Mouse (Mus musculus): ENCODE results near the gene Sacm1l. TPM values are rescaled to one million over a fixed set of nuclear protein-coding genes. Genes with fewer than 3 reads are reported as not detected.

Gene Sacm1l
- total RNA-seq, 2 experiments from 2014 or later, result 44.6 to 47.0 TPM

DNA sequence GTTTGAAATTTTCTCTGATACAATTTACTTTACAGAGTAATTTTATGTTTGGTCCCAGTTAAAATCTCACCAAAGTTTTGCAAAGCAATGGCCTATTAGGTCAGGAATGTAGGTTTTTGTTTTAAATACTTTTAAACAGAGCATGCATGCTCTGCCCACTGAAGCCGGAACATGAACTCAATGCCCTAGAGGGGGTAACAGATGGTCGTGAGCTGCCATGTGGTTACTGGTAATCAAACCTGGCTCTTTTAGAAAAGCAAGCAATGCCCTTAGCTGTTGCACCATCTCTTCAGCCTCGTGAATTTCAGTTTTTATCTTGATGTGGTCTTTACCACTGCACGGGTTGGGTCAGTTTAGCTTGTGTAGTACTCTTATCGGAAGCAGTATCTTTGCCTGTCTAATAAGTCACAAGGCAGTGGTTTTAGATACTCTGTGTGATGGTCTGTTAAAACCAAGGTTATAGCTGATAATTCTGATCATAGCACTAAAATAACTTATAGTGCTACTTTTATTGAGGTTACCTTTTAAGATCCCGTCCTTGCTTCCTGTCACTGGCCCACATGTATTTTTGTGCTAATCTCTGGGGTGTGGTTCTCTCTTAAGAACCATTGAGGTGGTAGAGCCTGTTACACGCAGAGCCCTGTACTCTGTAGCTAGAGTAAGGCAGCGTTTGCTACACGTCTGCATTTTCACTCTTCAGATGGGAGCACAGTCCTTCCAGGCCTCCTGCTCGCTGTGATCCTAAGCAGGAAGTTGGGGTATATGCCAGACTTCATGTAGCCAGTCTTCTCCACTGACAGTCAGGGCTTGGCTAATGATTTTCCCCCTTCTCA lies 48.0 kb downstream of the Sacm1l start:
- no peak for DNase-seq

DNA sequence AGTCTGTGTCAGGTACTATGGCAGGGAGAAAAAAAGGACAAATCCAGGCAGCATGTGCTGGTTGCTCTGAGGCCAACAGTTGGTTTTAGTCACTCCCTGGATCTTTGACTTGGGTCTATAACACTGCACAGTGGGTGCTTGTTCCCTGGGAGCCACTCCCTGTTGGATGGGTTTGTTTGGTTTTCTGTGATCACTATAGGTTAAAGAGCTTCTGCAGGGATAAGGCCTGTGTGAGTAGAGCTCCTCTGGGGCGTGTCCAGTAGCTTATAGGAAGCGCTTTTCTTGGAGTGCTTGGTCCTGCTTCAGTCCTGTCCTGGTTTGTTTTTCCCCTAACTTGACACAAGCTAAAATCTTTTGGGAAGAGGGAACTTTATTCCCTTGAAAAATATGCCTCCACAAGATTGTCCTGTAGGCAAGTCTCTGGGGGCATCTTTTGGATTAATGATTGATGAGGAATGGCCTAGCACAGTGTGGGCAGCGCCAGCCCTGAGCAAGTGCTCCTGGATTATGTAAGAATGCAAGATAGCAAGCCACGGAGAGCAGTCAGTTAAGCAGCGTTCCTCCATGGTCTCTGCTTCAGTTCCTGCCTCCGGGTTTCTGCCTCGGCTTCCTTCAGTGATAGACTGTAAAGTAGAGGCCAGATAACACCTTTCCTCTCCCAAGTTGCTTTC lies 59.8 kb downstream of the Sacm1l start:
- DNase-seq, result no peak

DNA sequence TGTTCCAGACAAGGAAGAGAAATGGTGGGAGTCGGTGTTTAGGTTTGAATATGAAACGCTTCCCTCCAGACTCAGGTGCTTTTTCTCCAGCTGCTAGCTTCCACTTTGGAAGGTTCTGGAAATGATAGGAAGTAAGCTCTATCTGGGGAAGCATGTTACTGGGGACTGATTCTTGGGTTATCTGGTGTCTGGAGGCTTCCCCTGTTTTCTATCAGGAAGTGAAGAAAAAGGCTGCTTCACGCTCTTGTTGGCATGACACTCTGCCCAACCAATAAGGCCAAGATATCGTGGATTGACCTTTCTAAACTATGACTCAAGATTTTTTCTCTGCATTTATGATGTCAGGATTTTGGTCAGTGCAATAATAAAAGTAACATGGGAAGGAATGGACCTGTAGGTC lies 65.6 kb downstream of the Sacm1l start:
- no peak for DNase-seq

DNA sequence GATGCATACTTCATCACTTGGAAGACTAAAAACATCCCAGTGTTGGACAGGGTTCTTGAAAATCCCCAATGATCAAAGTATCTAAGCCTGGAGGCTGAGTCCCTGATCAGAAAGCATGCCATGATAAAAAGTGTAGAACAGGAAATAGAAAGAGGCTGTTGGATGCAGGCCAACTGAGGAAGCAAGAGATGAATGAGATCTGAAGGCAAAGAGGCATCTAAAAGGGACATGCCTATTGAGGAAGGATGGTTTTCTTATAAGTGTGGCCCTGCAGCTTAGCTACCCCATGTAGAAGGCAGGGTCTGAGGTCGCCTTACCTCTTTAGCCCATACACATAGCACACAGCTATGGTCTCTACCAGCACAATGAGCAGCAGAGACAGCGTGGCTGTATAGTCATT lies 67.4 kb downstream of the Sacm1l start:
- DNase-seq, result no peak

DNA sequence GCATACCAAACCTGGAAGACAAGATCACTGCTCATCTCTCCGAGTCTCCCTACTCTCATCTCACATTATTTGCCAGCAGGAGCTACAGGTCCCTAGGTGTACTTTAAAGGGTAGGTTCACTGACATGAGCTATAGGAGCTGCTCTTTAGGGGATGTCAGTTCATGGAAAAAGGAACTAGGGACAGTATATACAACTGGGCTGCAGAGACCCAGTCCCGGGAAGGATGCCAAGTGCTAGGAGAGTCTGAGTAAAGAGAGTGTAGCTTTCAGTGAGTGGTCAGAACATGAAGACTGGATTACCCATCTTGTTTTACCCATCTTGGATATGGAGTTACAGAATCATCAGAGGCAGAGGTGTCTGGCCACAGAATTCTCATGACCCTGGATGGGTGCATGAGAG lies 67.8 kb downstream of the Sacm1l start:
- DNase-seq, result peak; percentile 14

DNA sequence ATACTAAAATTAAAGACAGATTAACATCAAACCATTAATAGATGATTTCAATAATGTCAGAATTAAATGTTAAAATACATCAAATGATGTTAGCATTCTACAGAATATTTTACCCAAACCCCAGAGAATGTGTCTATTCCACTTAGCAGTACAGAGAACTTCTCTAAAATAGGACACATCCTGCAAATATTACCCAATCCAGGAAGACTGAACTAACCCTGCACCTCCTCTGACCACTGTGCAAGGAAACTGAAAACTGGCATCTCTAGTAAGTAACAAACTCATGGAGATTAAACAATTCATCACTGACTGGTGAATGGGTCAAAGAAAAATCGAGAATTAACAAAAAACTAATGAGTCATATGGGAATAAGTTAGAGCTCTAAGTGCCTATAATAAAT lies 72.0 kb downstream of the Sacm1l start:
- no peak for DNase-seq

DNA sequence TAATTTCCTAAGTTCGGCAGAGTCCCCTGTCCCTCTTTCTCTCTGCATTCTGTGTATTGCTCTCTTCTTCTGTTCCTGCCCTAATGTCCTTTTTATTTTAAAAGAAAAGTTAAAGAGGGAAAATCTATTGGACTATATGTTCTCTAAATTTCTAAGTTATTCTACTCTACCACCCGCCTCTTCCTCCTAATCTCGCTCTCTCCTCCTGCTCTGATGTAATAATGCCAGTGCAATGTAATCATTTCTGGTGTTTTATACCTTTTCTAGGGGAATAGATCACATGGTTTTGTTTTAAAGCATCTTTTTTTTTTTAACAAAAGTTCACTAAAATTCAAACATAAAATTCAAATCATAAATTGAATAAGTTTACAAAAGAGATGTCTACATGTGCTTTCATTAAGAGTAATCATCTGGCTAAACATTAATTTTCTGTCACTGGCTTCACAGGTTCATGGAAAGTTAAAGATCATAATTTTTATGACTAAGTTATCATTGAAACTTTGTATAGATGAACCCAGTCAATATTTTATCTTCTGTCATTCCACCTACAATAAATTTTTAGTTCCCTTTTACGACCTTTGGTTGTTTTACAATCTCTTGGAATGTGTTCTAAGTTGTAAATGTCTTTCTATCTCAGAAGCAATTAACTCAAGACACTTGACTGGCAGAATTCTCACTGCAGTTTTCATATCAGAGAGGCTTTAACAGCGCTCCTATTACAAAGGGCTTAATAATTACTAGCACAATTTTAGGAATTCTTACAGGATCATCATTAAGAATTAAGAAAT lies 90.9 kb downstream of the Sacm1l start:
- DNase-seq, result no peak

DNA sequence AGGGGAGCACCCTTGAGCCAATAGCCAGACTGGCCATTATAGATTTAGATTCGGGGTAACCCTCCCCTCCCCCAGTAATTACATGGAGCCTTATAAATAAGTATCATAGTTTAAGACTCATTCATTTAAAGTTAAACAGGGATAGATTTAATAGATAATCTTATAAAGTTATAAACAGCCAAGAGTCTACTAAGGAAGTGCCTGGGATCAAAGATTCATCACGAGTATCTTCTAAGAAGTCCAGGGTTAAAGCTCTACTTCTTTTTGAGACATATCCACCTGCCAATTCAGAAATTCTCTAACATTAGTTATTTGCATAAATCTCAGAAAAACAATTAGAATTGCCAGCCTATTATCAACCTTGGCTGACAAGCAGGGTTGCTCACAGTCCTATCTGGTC lies 95.2 kb downstream of the Sacm1l start:
- no peak for DNase-seq

DNA sequence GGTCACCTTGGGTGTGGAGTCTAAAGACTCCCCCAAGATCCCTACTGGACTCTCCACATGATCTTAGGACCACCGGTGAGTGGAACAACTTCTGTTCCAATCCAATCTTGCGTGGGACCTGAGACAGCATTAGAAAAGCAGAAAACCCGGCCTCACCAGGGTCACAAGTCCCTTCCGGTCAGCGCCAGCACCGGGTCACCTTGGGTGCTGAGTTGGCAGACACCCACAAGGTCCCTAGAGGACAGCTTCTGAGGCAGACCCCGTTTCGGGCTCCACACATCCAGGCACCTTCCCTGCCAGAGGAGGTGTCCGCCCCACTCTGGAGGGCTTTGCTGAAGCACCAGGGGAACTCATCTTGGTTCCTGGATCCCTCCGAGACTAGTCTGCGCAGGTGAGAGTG lies 96.3 kb downstream of the Sacm1l start:
- DNase-seq, result no peak

DNA sequence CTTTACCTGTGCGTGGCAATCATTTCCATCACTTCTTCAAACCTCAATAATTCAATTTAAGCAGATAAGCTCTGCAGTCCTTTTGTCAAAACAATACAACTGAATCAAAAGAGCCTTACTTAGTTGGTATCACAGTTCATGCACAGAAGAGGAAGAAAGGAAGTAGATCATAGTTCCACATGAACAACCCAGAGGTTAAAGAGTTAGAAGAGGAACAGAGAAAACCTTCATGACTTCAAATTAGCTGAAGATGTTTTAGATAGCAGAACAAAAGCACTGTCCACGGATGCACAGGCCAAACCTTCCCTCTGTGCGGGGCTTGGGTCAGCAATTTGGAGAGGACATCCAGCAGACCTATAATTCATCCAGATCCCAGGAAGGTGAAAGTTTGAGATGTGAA lies 102.1 kb downstream of the Sacm1l start:
- DNase-seq, result no peak

DNA sequence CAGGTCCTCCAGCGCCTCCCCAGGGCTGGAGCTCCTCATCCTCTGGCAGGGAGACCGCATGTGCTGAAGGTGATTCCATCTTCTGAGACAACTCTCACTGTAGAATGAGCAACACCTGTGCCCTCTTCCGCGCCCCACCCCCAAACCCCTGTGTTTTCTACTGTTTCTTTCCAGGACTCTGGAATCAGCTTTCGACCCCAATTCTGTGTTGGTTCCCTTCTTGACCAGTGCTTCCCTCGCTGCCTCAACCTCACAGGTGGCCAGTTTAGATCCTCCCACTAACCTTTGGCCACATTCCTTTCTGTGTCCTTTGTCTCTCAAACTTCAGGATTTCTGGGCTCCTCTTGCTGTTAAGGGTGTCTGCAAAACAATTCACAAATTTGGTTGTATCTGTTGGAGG lies 102.7 kb downstream of the Sacm1l start, which contains the start of gene Slc6a20b:
Slc6a20b (minus strand) TSS at position 285 of the 400 bp plus-strand sequence.
- no peak for DNase-seq

DNA sequence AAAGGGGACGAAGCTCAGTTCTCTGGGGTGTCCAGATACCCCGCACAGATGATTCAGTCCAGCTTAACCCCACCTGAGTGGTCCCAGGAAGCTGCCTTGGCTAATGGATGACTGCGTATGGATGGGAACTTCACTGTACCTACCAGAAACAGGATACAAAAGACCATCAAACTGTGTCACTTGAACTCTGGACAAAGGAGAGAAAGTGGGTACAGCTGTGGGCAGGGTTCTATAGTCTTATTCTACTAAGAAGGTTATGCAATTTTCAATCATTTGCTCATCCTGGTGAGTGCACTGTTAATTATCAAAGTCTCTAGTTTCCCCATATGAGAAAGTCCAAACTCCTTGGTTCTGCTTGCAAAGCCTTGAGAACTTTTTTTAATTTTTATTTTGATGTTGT lies 103.4 kb downstream of the Sacm1l start:
- DNase-seq, result no peak

DNA sequence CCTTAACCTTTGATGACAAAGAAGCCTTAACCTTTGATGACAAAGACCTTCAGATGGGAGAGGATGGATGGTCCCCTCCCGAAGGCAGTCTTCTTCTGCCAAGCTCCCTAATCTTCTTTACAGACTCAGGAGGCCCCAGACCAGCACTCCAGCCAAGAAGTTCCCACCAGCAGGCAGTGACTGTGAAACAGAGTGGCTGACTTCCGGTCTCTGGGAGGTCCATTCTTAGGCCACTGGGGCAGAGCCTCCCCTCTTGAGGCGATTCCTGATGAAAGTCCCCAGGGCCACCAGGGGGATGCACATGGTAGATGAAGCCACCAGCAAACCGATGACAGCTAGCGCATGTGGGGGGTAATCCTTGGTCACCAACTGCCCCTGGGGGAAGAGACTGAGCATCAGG lies 107.2 kb downstream of the Sacm1l start:
- no peak for DNase-seq

DNA sequence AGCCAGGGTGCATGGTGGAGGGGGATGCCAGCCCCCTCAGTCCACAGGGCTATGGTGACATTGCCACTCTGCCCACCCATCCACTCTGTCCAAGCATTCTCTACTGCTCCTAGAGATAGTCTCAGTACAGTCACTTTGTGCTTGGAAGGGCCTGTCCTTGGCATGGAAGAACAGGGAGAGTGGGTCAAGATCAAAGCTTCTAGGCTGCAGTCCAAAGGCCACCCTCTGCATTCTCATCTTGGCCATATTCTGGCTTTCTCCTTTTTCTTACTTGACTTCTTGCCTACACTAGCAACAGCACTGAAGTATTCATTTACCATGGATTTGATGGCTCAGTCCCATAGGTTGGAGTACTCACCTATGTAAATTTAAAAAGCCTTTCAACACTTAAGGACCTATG lies 108.7 kb downstream of the Sacm1l start:
- no peak for DNase-seq

DNA sequence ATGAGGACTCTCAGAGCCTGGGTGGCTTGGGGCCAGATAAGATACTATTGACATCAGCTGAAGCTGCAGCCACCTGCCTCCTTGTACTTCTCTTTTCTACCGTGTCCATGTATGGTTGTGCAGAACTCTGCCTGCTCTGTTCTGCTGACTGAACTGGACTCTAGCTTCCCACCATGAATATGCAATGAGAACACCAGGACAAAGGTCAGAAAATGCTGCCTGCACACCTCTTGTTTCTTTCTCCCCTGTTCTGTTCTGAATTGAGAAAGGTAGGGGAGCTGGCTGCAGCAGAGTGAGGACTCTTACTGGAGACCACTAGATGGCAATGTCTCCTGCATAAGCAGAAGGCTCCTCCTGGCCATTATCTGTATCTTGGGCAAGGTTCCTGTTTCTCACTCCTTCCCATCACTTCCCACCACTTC lies 109.1 kb downstream of the Sacm1l start:
- DNase-seq, result peak; percentile 35

DNA sequence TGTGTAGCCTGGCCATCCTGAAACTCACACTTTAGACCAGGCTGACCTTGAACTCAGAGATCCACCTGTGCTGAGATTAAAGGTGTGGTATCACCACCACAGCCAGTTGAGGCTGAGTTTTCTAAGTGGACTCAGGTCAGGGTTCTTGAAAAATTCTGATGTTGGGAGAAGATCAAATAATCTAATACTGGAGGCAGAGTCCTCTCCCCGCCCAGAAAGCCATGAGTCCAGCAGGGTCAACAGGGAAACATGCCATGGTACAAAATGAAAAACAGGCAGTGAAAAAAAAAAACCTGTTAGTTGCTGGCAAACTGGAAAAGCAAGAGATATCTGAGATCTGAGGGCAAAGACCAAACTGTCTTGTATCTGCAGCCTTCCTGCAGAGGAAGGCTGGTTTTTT lies 110.5 kb downstream of the Sacm1l start:
- DNase-seq, result no peak

Other genes starting within 250 kb of the Sacm1l start
- 10 to 100 TPM; 50.8 to 52.3 TPM for gene Lars2, start 162.8 kb upstream of the Sacm1l start, total RNA-seq (2021)
- 10 to 100 TPM; 49.1 to 53.5 TPM for gene Limd1, start 51.1 kb upstream of the Sacm1l start, total RNA-seq (2021)
- gene Slc6a20b, start 102.8 kb downstream of the Sacm1l start, total RNA-seq (2021), result not detected
- gene Ccr9, start 148.7 kb downstream of the Sacm1l start, total RNA-seq (2021), result under 1 TPM in 1 of 2 experiments, not detected in 1; 0.17 TPM
- gene Slc6a20a, start 149.1 kb downstream of the Sacm1l start, total RNA-seq (2021), result not detected
- gene Lztfl1, start 187.9 kb downstream of the Sacm1l start, total RNA-seq (2021), result 10 to 100 TPM; 32.7 to 33.4 TPM

All from heart, postnatal 4 days (tissue).